In the genomic region with DNA sequence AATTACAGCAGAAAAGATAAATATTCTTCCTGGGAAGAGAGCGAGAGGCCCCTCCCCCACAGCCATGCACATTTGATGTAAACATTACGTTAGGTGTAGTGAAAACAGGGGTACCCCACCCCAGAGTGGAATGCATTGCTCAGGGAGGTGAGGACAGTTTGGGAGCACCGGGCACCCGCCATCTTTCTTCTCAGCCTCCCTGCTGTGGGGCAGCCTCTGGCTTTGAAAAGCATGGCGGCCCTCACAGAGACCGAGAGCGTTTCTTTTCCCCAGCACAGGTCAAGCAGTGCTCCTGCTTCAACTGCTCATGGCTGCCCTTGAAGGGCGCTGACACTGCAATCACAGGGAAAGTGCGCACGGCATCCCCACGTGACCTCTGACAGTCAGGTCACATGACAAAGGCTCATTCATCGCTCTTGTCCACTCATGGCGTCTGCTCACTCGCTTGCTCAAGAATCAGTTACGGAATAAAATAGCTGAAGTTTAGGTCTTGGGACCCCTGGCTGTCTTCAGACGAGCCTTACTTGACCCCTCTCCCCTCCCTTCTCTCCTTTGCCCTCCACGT, we compare ENCODE assay signal across 24 mouse cellular contexts.
DNase-seq lines count a peak whose midpoint lies in the region; ATAC-seq lines count a peak whose summit lies in the region.
"Had no signal": no experiment of that assay in that cellular context is flagged by ENCODE, and none has a peak within 500 bp of the region (broad histone marks: within the 10 kb centered on the region; RNA-seq: fewer than 3 reads in every experiment).

No protein-coding gene starts in this region.

- peaks cover 25% of the 10 kb centered on the region for H3K4me1 ChIP-seq in kidney, embryonic 14.5 days (ENCODE audit: control insufficient read depth, insufficient read depth, low read length)
- H3K4me1 ChIP-seq in embryonic facial prominence, embryonic 11.5 days (ENCODE audit: control insufficient read depth, insufficient read depth, low read length) = peaks cover 8% of the 10 kb centered on the region; the same call in 1 of the 2 replicates
- H3K4me1 ChIP-seq in intestine, embryonic 15.5 days (replicated peaks) = peaks cover 26% of the 10 kb centered on the region
- H3K4me1 ChIP-seq in heart, embryonic 12.5 days (replicated peaks) = peaks cover 17% of the 10 kb centered on the region

- peak; percentile 26 for DNase-seq in kidney, postnatal 10 days
- peak; percentile 87 for DNase-seq in R1 (ENCODE audit: low read depth, low spot score)
- DNase-seq in embryonic facial prominence, embryonic 11.5 days (ENCODE audit: low spot score) = peak; percentile 38
- peak; percentile 57 for DNase-seq in retina, postnatal 1 day
- DNase-seq in right cerebral cortex, postnatal 10 days (ENCODE audit: low spot score in 2 of 2) = no peak
- DNase-seq: adrenal gland, postnatal 14 days; B cell, adult 2 months; cerebellum, adult 11-12 months; cerebellum, postnatal 25 days; gastrocnemius, postnatal 14 days; heart, adult 2 months; kidney, adult 18-20 months; kidney, postnatal 14 days; lung, adult 18-20 months; lung, postnatal 14 days; right cerebral cortex, adult 18-20 months had no signal

- H3K9me3 ChIP-seq in kidney, embryonic 14.5 days (ENCODE audit: control insufficient read depth, low read length) = no peaks in the 10 kb centered on the region
- no peaks in the 10 kb centered on the region for H3K9me3 ChIP-seq in embryonic facial prominence, embryonic 11.5 days (replicated peaks; ENCODE audit: control insufficient read depth, low read length)
- no peaks in the 10 kb centered on the region for H3K9me3 ChIP-seq in intestine, embryonic 15.5 days
- H3K9me3 ChIP-seq in heart, embryonic 12.5 days (replicated peaks) = no peaks in the 10 kb centered on the region
- H3K9me3 ChIP-seq: embryonic facial prominence, embryonic 15.5 days; heart, embryonic 15.5 days; megakaryocyte, embryonic 14.5 days had no signal

- no peaks in the 10 kb centered on the region for H3K27me3 ChIP-seq in kidney, embryonic 14.5 days (ENCODE audit: control insufficient read depth, insufficient read depth, low read length)
- no peaks in the 10 kb centered on the region for H3K27me3 ChIP-seq in embryonic facial prominence, embryonic 11.5 days (ENCODE audit: control insufficient read depth, insufficient read depth, low read length)
- H3K27me3 ChIP-seq in intestine, embryonic 15.5 days (replicated peaks) = no peaks in the 10 kb centered on the region
- no peaks in the 10 kb centered on the region for H3K27me3 ChIP-seq in heart, embryonic 12.5 days (replicated peaks)
- H3K27me3 ChIP-seq: embryonic facial prominence, embryonic 15.5 days; heart, embryonic 15.5 days; Patski had no signal

- ATAC-seq in kidney, embryonic 14.5 days (ENCODE audit: low FRiP score, low TSS enrichment) = no peak
- no peak for ATAC-seq in embryonic facial prominence, embryonic 11.5 days (replicated peaks; ENCODE audit: insufficient number of reproducible peaks, low FRiP score, low TSS enrichment, low read depth)
- ATAC-seq in intestine, embryonic 15.5 days = no peak
- ATAC-seq in heart, embryonic 12.5 days (ENCODE audit: insufficient number of reproducible peaks, low FRiP score) = no peak
- ATAC-seq: Patski had no signal

- WGBS in kidney, embryonic 14.5 days = 57% methylated on average over 17 of the region's 17 CpGs
- 29% methylated on average over 17 of the region's 17 CpGs for WGBS in embryonic facial prominence, embryonic 11.5 days
- 65% methylated on average over 17 of the region's 17 CpGs for WGBS in intestine, embryonic 15.5 days
- WGBS in heart, embryonic 12.5 days = 77% methylated on average over 17 of the region's 17 CpGs

- no peak overlapping the region for H3K4me2 ChIP-seq in kidney, embryonic 14.5 days (replicated peaks; ENCODE audit: low read depth, low read length)
- H3K4me2 ChIP-seq in embryonic facial prominence, embryonic 11.5 days (ENCODE audit: low read depth, low read length) = no peak overlapping the region
- no peak overlapping the region for H3K4me2 ChIP-seq in intestine, embryonic 15.5 days (replicated peaks)
- no peak overlapping the region for H3K4me2 ChIP-seq in heart, embryonic 12.5 days
- H3K4me2 ChIP-seq: embryonic facial prominence, embryonic 15.5 days; heart, embryonic 15.5 days; liver, embryonic 11.5 days had no signal

- no peak overlapping the region; the same call in 1 of the 2 replicates for H3K27ac ChIP-seq in kidney, embryonic 14.5 days (ENCODE audit: low read depth, low read length)
- H3K27ac ChIP-seq in embryonic facial prominence, embryonic 11.5 days (replicated peaks; ENCODE audit: low read depth, low read length) = no peak overlapping the region
- no peak overlapping the region for H3K27ac ChIP-seq in intestine, embryonic 15.5 days
- H3K27ac ChIP-seq in heart, embryonic 12.5 days (ENCODE audit: poor library complexity, severe bottlenecking) = no peak overlapping the region
- H3K27ac ChIP-seq: embryonic facial prominence, embryonic 15.5 days; heart, adult 2 months; heart, embryonic 15.5 days had no signal

- H3K36me3 ChIP-seq in kidney, embryonic 14.5 days (ENCODE audit: control insufficient read depth, insufficient read depth, low read length) = peaks cover 44% of the 10 kb centered on the region
- no peaks in the 10 kb centered on the region; the same call in 1 of the 2 replicates for H3K36me3 ChIP-seq in embryonic facial prominence, embryonic 11.5 days (replicated peaks; ENCODE audit: control insufficient read depth, insufficient read depth, low read depth, low read length)
- peaks cover 18% of the 10 kb centered on the region; the same call in 1 of the 2 replicates for H3K36me3 ChIP-seq in intestine, embryonic 15.5 days
- H3K36me3 ChIP-seq in heart, embryonic 12.5 days = peaks cover 85% of the 10 kb centered on the region

- no peak overlapping the region for H3K4me3 ChIP-seq in kidney, embryonic 14.5 days (ENCODE audit: low read length)
- H3K4me3 ChIP-seq in embryonic facial prominence, embryonic 11.5 days (ENCODE audit: low read depth, low read length) = no peak overlapping the region
- H3K4me3 ChIP-seq in intestine, embryonic 15.5 days (replicated peaks) = no peak overlapping the region
- no peak overlapping the region for H3K4me3 ChIP-seq in heart, embryonic 12.5 days
- H3K4me3 ChIP-seq: embryonic facial prominence, embryonic 15.5 days; heart, adult 2 months; heart, embryonic 15.5 days; megakaryocyte, embryonic 14.5 days had no signal

- H3K9ac ChIP-seq in kidney, embryonic 14.5 days (ENCODE audit: low read depth, low read length) = no peak overlapping the region
- H3K9ac ChIP-seq in embryonic facial prominence, embryonic 11.5 days (replicated peaks; ENCODE audit: low read length) = no peak overlapping the region
- H3K9ac ChIP-seq in intestine, embryonic 15.5 days = no peak overlapping the region
- no peak overlapping the region for H3K9ac ChIP-seq in heart, embryonic 12.5 days
- H3K9ac ChIP-seq: embryonic facial prominence, embryonic 15.5 days; heart, embryonic 15.5 days had no signal

Comparison
In these comparisons a context has a peak if more than half of its experiments do, and no peak if none do; other contexts are left out.
1. DNase-seq: peak in kidney, postnatal 10 days (single experiment), R1 (single experiment), embryonic facial prominence, embryonic 11.5 days (single experiment) and retina, postnatal 1 day (single experiment); none in right cerebral cortex, postnatal 10 days (0 of 2).